Mouse (Mus musculus): ENCODE measurements around the gene Pgm2.

DNA sequence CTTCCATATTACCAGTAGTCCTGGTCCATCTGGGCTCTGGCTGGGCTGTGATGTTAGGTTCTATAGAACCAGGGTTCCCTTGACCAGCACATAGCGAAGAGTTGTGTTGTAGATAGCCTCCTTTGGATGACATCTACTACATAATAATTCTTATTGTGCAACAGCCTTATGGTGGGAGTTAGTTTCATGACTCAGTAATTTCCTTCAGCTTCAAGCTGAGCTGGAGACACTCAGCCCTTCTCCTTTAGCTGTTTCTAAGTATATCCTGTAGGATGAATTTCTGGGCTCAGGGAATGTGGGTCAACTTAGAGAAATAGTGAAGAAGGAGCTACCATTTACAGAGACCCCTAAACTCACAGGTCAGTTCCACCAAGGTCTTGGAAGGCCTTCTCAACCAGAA is 60.6 kb downstream of the Pgm2 start:
- TF ChIP-seq CTCF (IDR thresholded peaks at IDR 0.05; ENCODE audit: control insufficient read depth, insufficient read depth, insufficient replicate concordance, low read depth, low read length) (no peak), POLR2A (IDR thresholded peaks at IDR 0.05; ENCODE audit: control insufficient read depth, low read depth, low read length) (no peak)
